Mouse (Mus musculus) embryonic facial prominence, embryonic 13.5 days (tissue): ENCODE measurements at regions not wholly inside any gene's neighbourhood (a gene's known extent, or its start where the extent isn't known, plus 50 kb on each side); places are given as distances from the start of the nearest gene placed in this dataset.
A peak's percentile ranks its signal among the peaks of the same experiment; 100 is the strongest.

Experiments
- ATAC-seq: fragments of 200-750 bp; cut with Nextera tagmentation; 2 replicates; pipeline ENCODE4 v1.8.0; 2017; ENCODE audit warnings: low read depth; ENCODE audit not compliant: insufficient number of reproducible peaks, insufficient read depth, low FRiP score, low TSS enrichment
- H3K27ac ChIP-seq: fragments of 300-500 bp; sonication (generic); 2 replicates; pipeline ENCODE4 v1.5.1; 2015; ENCODE audit warnings: moderate library complexity, mild to moderate bottlenecking, inconsistent platforms
- H3K27me3 ChIP-seq: fragments of 300-500 bp; sonication (generic); 2 replicates; pipeline ENCODE4 v1.6.1; 2015; ENCODE audit warnings: mild to moderate bottlenecking, inconsistent platforms
- H3K36me3 ChIP-seq: fragments of 300-500 bp; sonication (generic); 2 replicates; pipeline ENCODE4 v1.6.1; 2015; ENCODE audit warnings: mild to moderate bottlenecking, inconsistent platforms
- H3K4me1 ChIP-seq: fragments of 300-500 bp; sonication (generic); 2 replicates; pipeline ENCODE4 v1.6.1; 2015; ENCODE audit warnings: inconsistent platforms
- H3K4me2 ChIP-seq: fragments of 300-500 bp; sonication (generic); 2 replicates; pipeline ENCODE4 v1.6.1; 2015; ENCODE audit warnings: moderate library complexity, mild to moderate bottlenecking, inconsistent platforms
- H3K4me3 ChIP-seq: fragments of 300-500 bp; sonication (generic); 2 replicates; pipeline ENCODE4 v1.5.1; 2015; ENCODE audit warnings: mild to moderate bottlenecking, inconsistent platforms
- H3K9ac ChIP-seq: fragments of 300-500 bp; sonication (generic); 2 replicates; pipeline ENCODE4 v1.6.1; 2015; ENCODE audit warnings: mild to moderate bottlenecking, inconsistent platforms
- H3K9me3 ChIP-seq: fragments of 300-500 bp; sonication (generic); 2 replicates; pipeline ENCODE4 v1.6.1; 2016; ENCODE audit warnings: inconsistent platforms
- WGBS: fragments of 180-500 bp; shearing (Covaris S2); methylation state at CpG from one replicate; pipeline ENCODE4 v1.1.7; 2015; ENCODE audit warnings: mixed read lengths; 5-methylcytosine and 5-hydroxymethylcytosine counted together

DNA sequence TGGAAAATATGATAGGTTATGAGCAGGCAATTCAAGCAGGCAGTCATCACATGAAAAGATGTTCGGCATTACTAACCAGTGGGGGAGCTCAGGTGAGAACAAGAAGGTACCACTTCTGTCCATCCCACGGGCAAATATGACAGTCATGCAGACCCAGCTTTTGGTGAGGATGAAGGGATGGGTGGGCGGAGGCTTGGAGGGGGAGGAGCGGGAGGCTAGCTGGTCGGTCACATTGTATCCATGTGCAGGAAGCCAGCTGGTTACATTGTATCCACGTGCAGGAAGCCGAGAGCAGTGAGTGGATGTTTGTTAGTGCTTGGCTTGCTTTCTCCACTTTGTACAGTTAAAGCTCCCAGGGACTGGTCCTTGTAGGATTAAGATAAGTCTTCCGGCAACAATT, 196.9 kb downstream of the Plpp3 start:
- no peak overlapping the region for H3K4me3 ChIP-seq
- H3K27ac ChIP-seq, result no peak overlapping the region
- H3K36me3 ChIP-seq, result no peaks in the 10 kb centered on the region
- H3K9me3 ChIP-seq, result no peaks in the 10 kb centered on the region
- 71% methylated on average over 8 of the region's 8 CpGs for WGBS
- H3K27me3 ChIP-seq, result no peaks in the 10 kb centered on the region
- no peak for ATAC-seq
- peaks cover 7% of the 10 kb centered on the region; the same call in 1 of the 2 replicates for H3K4me1 ChIP-seq
- H3K4me2 ChIP-seq, result no peak overlapping the region
- H3K9ac ChIP-seq, result no peak overlapping the region

DNA sequence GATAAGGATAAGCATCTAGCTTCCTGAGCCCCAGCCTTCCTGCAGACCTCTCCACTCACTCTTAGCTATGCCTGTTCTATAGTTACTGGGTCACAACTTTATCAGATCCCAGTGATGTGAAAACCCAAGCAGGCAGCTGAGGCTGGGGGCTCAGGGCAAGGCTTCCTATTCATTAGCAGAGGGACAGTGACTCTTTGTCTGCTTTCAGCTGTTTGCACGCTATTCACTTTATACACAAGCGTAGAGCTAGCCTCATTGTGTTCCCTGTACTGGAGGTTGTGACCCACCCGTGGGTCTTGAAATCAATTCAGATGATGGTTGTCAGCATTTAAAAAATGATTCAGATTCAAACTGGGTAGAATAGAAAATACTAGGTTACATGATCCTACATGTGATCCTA, 199.5 kb downstream of the Plpp3 start:
- ATAC-seq, result no peak
- Histone ChIP-seq H3K4me1 (peaks cover 7% of the 10 kb centered on the region; the same call in 1 of the 2 replicates), H3K27me3 (no peaks in the 10 kb centered on the region), H3K9me3 (no peaks in the 10 kb centered on the region), H3K9ac (no peak overlapping the region), H3K36me3 (no peaks in the 10 kb centered on the region), H3K27ac (no peak overlapping the region), H3K4me2 (no peak overlapping the region), H3K4me3 (no peak overlapping the region)
- WGBS, result 45% methylated on average over 3 of the region's 3 CpGs

DNA sequence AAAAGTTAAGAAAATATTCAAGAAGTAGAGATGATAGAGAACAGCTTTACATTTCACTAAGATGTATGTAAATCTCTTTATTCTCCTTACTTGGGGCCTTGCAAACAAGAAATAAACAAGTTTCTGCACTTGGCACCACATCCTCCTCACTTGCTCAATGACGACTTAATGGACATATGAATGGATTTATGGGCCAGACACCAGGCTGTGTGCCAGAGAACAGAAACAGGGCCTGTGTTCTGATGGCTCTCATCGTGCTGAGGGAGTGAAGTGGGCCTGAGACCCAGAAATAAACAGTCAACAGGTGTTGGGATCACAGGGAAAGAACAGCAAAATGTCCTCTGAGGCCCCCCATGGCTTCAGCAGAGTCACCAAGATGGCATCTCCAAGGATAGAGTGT, 201.6 kb downstream of the Plpp3 start:
- no peak overlapping the region for H3K4me2 ChIP-seq
- no peaks in the 10 kb centered on the region for H3K27me3 ChIP-seq
- no peak for ATAC-seq
- no peaks in the 10 kb centered on the region for H3K4me1 ChIP-seq
- no peak overlapping the region for H3K4me3 ChIP-seq
- H3K9ac ChIP-seq, result no peak overlapping the region
- no peaks in the 10 kb centered on the region for H3K9me3 ChIP-seq
- no peak overlapping the region for H3K27ac ChIP-seq
- H3K36me3 ChIP-seq, result no peaks in the 10 kb centered on the region
- WGBS, result 80% methylated on average over 2 of the region's 2 CpGs

DNA sequence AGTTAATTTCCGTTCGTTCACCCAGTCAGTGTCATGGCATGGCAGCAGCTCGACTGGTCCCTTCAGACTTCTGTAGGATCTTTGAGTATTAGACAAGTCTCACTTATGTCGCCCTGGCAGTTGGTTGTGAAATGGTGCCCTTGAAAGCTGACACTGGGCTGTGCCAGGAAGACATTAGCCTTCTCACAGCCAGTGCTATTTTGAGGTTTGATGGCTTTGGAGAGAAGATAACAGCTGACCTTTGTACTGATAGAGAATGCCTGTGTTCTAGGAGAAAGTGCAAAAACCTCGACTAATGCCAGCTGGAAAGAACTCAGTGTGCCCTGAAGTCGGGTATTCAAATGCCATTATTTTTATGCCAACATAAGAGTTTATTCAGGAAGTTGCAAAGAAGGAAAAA, 207.3 kb downstream of the Plpp3 start:
- H3K27me3 ChIP-seq, result no peaks in the 10 kb centered on the region
- ATAC-seq, result no peak
- H3K36me3 ChIP-seq, result no peaks in the 10 kb centered on the region
- no peak overlapping the region for H3K9ac ChIP-seq
- 78% methylated on average over 6 of the region's 6 CpGs for WGBS
- H3K9me3 ChIP-seq, result no peaks in the 10 kb centered on the region
- H3K4me3 ChIP-seq, result no peak overlapping the region
- H3K4me1 ChIP-seq, result no peaks in the 10 kb centered on the region
- H3K27ac ChIP-seq, result no peak overlapping the region
- H3K4me2 ChIP-seq, result no peak overlapping the region

- no peak overlapping the region for H3K27ac ChIP-seq
- no peaks in the 10 kb centered on the region for H3K36me3 ChIP-seq
- H3K4me2 ChIP-seq, result no peak overlapping the region
- H3K4me3 ChIP-seq, result no peak overlapping the region
- H3K9ac ChIP-seq, result no peak overlapping the region
- 80% methylated on average over 5 of the region's 5 CpGs for WGBS
- no peaks in the 10 kb centered on the region for H3K4me1 ChIP-seq
- no peaks in the 10 kb centered on the region for H3K9me3 ChIP-seq
- ATAC-seq, result no peak
- no peaks in the 10 kb centered on the region for H3K27me3 ChIP-seq
These were observed 207.9 kb downstream of the Plpp3 start for GRCm38 (mm10) chr4:105365076-105365475.

DNA sequence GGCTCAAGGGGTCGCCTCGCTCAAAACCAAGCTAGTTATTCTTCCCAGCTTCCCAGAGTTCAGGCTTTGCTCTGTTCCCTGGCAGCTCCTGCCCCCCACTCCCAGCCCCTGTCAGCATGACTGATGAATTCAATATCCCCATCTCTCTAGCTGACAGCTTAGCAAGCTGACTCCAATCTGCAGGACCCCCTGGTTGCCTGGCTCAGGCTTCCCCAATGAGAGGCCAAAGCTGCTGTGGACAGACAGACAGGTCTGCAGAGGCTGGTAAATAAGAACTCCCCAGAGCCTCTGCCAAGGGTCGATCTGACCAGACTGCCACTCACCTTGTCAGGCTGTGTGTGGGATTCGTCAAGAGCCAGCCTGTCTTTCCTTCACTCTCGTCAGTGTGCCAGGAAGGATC, 219.4 kb downstream of the Plpp3 start:
- H3K36me3 ChIP-seq, result no peaks in the 10 kb centered on the region
- ATAC-seq, result no peak
- no peak overlapping the region for H3K4me3 ChIP-seq
- WGBS, result 27% methylated on average over 5 of the region's 5 CpGs
- H3K27me3 ChIP-seq, result no peaks in the 10 kb centered on the region
- H3K4me1 ChIP-seq, result peaks cover 15% of the 10 kb centered on the region
- peak overlapping the region; percentile 72 for H3K27ac ChIP-seq
- H3K9me3 ChIP-seq, result no peaks in the 10 kb centered on the region
- no peak overlapping the region for H3K4me2 ChIP-seq
- H3K9ac ChIP-seq, result no peak overlapping the region

DNA sequence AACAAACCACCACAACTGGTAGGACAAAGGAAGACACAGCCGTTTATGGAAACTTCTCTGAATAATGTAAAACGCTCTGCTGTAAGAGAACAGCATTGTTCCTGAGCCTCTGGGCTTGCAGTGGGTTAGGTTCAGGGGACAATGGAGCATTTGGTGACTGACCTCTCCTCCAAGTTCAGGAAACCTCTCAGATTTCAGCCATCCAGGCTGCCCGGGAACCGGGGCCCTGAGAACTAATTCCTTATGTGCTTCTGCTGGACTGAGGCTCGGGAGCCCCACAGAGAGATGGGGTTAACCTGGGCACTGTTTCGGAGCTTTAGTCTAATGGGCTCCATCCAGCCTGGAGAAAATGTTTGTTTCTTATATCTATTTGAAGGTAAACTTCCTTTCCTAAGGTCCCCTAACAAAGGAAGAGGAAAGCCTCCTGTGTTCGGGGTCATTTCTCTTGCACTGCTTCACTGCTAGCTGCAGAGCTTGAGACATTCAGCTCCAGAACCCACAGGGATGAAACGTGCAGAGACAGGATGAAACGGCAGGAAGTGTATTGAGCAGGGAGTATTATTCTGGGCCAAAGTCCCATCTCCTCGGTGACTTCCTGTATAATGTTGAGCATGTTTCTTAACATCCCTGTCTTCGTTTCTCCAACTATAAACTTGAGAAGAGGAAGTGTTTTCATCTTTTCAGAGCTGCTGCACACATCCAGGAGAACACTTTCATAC, 220.5 kb downstream of the Plpp3 start:
- Histone ChIP-seq H3K9me3 (no peaks in the 10 kb centered on the region), H3K4me2 (no peak overlapping the region), H3K4me1 (peaks cover 15% of the 10 kb centered on the region), H3K27ac (peak overlapping the region; percentile 72; the same call in 1 of the 2 replicates), H3K9ac (no peak overlapping the region), H3K27me3 (no peaks in the 10 kb centered on the region), H3K36me3 (no peaks in the 10 kb centered on the region), H3K4me3 (no peak overlapping the region)
- 26% methylated on average over 11 of the region's 11 CpGs for WGBS
- ATAC-seq, result no peak

DNA sequence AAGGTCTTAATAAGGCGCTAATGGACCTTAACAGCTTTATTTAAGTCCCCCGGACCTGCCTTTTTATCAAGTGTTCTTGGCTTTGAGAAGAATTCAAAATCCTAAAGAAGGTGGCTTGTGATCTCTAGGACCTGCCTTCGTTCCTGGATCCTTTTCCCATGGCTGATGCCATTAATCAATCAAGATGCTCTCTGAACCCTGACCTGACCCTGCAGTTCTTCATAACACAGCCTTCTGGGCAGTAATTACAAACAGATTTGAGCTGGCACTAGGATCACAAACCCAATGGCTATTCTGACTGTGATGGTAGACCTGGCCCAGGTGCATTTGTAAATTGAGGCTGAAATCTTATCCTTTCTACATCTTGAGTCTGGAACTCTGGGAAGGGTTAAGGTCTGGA, 227.7 kb downstream of the Plpp3 start:
- Histone ChIP-seq H3K9me3 (no peaks in the 10 kb centered on the region), H3K36me3 (no peaks in the 10 kb centered on the region), H3K4me1 (peaks cover 19% of the 10 kb centered on the region), H3K9ac (no peak overlapping the region), H3K4me2 (no peak overlapping the region), H3K27me3 (no peaks in the 10 kb centered on the region), H3K27ac (no peak overlapping the region), H3K4me3 (no peak overlapping the region)
- no peak for ATAC-seq
- WGBS, result 44% methylated on average over 3 of the region's 3 CpGs

- WGBS, result 81% methylated on average over 5 of the region's 5 CpGs
- peaks cover 23% of the 10 kb centered on the region for H3K4me1 ChIP-seq
- no peak overlapping the region for H3K27ac ChIP-seq
- no peak overlapping the region for H3K4me2 ChIP-seq
- no peaks in the 10 kb centered on the region for H3K9me3 ChIP-seq
- H3K27me3 ChIP-seq, result no peaks in the 10 kb centered on the region
- ATAC-seq, result no peak
- H3K4me3 ChIP-seq, result no peak overlapping the region
- H3K36me3 ChIP-seq, result no peaks in the 10 kb centered on the region
- H3K9ac ChIP-seq, result no peak overlapping the region
These were observed 228.3 kb downstream of the Plpp3 start for GRCm38 (mm10) chr4:105385481-105385880.

- Histone ChIP-seq H3K9ac (no peak overlapping the region), H3K4me3 (no peak overlapping the region), H3K27ac (no peak overlapping the region), H3K27me3 (no peaks in the 10 kb centered on the region), H3K4me1 (peaks cover 20% of the 10 kb centered on the region), H3K4me2 (no peak overlapping the region), H3K9me3 (no peaks in the 10 kb centered on the region), H3K36me3 (no peaks in the 10 kb centered on the region)
- no peak for ATAC-seq
- 22% methylated on average over 5 of the region's 5 CpGs for WGBS
These were observed 233.2 kb downstream of the Plpp3 start for GRCm38 (mm10) chr4:105390378-105390777.

DNA sequence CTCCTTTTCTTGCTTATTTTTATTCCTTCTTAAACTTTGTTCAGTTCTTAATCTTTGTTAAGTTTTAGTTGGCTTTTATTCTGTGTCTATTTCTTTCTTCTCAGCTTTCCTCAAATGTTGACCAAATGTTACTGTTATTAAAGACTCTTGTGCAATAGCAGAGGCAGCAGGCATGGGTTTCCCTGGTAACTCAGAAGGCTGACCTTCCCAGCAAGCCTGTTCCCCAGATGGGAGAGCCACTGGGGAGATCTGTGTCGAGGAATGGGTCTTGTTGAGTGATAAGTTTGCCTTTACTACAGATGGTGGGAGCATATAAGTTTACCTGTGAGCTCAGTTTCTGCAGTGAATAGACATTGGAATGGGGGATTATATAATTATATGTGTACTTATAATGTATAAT, 237.2 kb downstream of the Plpp3 start:
- Histone ChIP-seq H3K4me2 (no peak overlapping the region), H3K27ac (no peak overlapping the region), H3K4me3 (no peak overlapping the region), H3K27me3 (no peaks in the 10 kb centered on the region), H3K36me3 (no peaks in the 10 kb centered on the region), H3K9ac (no peak overlapping the region), H3K4me1 (peaks cover 12% of the 10 kb centered on the region), H3K9me3 (no peaks in the 10 kb centered on the region)
- WGBS, result 62% methylated on average over 1 of the region's 1 CpGs
- no peak for ATAC-seq

GRCm38 (mm10) chr4:105397451-105397850, 240.3 kb downstream of the Plpp3 start:
- H3K9ac ChIP-seq, result no peak overlapping the region
- WGBS, result 57% methylated on average over 2 of the region's 2 CpGs
- H3K36me3 ChIP-seq, result no peaks in the 10 kb centered on the region
- no peaks in the 10 kb centered on the region for H3K9me3 ChIP-seq
- H3K4me3 ChIP-seq, result no peak overlapping the region
- H3K27me3 ChIP-seq, result no peaks in the 10 kb centered on the region
- H3K27ac ChIP-seq, result no peak overlapping the region
- H3K4me1 ChIP-seq, result no peaks in the 10 kb centered on the region
- H3K4me2 ChIP-seq, result no peak overlapping the region
- no peak for ATAC-seq
